Mouse (Mus musculus) C2C12 (cell line): ENCODE data around the gene Olfr319. TPM values are rescaled to one million over a fixed set of nuclear protein-coding genes. Genes with fewer than 3 reads are reported as not detected.
"Not testable (repeated sequence)": the region's sequence is repeated elsewhere in the genome, so short reads cannot be mapped to it uniquely, and the experiment has no call there.

ENCODE experiments used
- H3K27me3 ChIP-seq: one replicate; pipeline ENCODE4 v1.6.1; 2011; ENCODE audit not compliant: control insufficient read depth, insufficient read depth, insufficient read length
- H3K36me3 ChIP-seq: one replicate; pipeline ENCODE4 v1.6.1; 2011; ENCODE audit not compliant: control insufficient read depth, insufficient read depth
- H3K4me3 ChIP-seq: one replicate; pipeline ENCODE4 v1.5.1; 2011; ENCODE audit warnings: mild to moderate bottlenecking, control low read depth; ENCODE audit not compliant: poor library complexity, insufficient read depth, severe bottlenecking
- H3K79me2 ChIP-seq: one replicate; pipeline ENCODE4 v1.6.1; 2011; ENCODE audit not compliant: control insufficient read depth, insufficient read depth
- H3K79me3 ChIP-seq: one replicate; pipeline ENCODE4 v1.6.1; 2011; ENCODE audit warnings: low read depth, control low read depth
- H3ac ChIP-seq: one replicate; pipeline ENCODE3; 2011; ENCODE audit warnings: low read depth; ENCODE audit not compliant: control insufficient read depth, insufficient read length
- CEBPB ChIP-seq: IDR thresholded peaks from one replicate; pipeline ENCODE4 v1.6.1; 2011; ENCODE audit warnings: low read depth, mild to moderate bottlenecking, control low read depth, moderate library complexity
- CTCF ChIP-seq: IDR thresholded peaks from one replicate; pipeline ENCODE4 v1.5.1; 2011; ENCODE audit not compliant: control insufficient read depth, insufficient read depth, insufficient read length
- FOSL1 ChIP-seq: IDR thresholded peaks from one replicate; pipeline ENCODE4 v1.8.0; 2011; ENCODE audit warnings: mild to moderate bottlenecking, low read length; ENCODE audit not compliant: poor library complexity, insufficient read depth, severe bottlenecking
- MAX ChIP-seq: IDR thresholded peaks from one replicate; pipeline ENCODE4 v1.6.1; 2011; ENCODE audit warnings: mild to moderate bottlenecking, control low read depth
- MYOD1 ChIP-seq: IDR thresholded peaks from one replicate; pipeline ENCODE4 v1.6.1; 2011; ENCODE audit warnings: low read depth; ENCODE audit not compliant: control insufficient read depth, insufficient read length
- MYOG ChIP-seq: IDR thresholded peaks from one replicate; pipeline ENCODE4 v1.6.1; 2011; ENCODE audit not compliant: control insufficient read depth, insufficient read length; ENCODE audit errors: extremely low read depth
- USF1 ChIP-seq: IDR thresholded peaks from one replicate; pipeline ENCODE4 v1.6.1; 2011; ENCODE audit warnings: low read depth, mild to moderate bottlenecking, control low read depth, moderate library complexity
- polyA plus RNA-seq: library from polyadenylated mRNA; unstranded; fragments of >200 nt; fragmentation: generic; extraction: Trizol; gene quantifications from one replicate; pipeline ENCODE4 v1.2.1, GENCODE M21; 2012; ENCODE audit warnings: missing spikeins

Olfr319 gene
- polyA plus RNA-seq, 1 experiment: not detected

- no peaks in the 10 kb centered on the region for H3K36me3 ChIP-seq
- no peak for TF ChIP-seq CEBPB
- TF ChIP-seq MYOG: no peak
- no peak for TF ChIP-seq USF1
- TF ChIP-seq MAX: no peak
- TF ChIP-seq MYOD1: no peak
- TF ChIP-seq CTCF: no peak
- no peak for TF ChIP-seq FOSL1
- no peaks in the 10 kb centered on the region for H3K27me3 ChIP-seq
- H3K79me3 ChIP-seq: no peaks in the 10 kb centered on the region
- no peaks in the 10 kb centered on the region for H3K79me2 ChIP-seq
- H3ac ChIP-seq: no peak overlapping the region
- no peak overlapping the region for H3K4me3 ChIP-seq
Observed at GRCm38 (mm10) chr11:58709086-58709485, 10.1 kb downstream of the Olfr319 start.

GRCm38 (mm10) chr11:58717723-58718122, 18.8 kb downstream of the Olfr319 start:
- H3K79me2 ChIP-seq, H3K4me3 ChIP-seq, H3ac ChIP-seq, H3K36me3 ChIP-seq, H3K27me3 ChIP-seq, H3K79me3 ChIP-seq: not testable (repeated sequence)

DNA sequence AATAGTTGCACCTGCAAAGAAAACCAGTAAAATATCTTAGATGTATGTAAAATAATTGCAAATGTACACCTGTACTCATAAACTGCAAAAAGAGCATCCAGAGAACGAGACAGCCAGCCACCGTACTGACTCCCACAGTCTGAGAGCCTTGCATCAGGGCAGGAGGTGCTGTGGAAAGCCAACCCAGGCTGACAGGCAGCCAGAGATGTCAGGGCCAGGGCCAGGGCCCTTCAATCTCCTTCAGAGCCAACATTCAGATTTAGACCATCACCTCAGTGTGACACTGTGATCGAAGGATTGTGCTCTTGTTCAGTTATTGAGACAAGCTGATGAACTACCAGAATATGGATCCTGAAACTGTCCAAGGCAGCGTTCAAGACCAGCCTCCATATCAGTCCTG, 20.7 kb downstream of the Olfr319 start:
- no peaks in the 10 kb centered on the region for H3K36me3 ChIP-seq

GRCm38 (mm10) chr11:58723914-58724313, 25.0 kb downstream of the Olfr319 start, which contains the start of gene Olfr318:
TSS of gene Olfr318 (minus strand) at chr11:58724014.
- Histone ChIP-seq H3ac (no peak within 1 kb of the TSS), H3K79me3 (no peaks in the 10 kb centered on the region), H3K36me3 (no peaks in the 10 kb centered on the region), H3K4me3 (no peak within 1 kb of the TSS), H3K79me2 (no peaks in the 10 kb centered on the region), H3K27me3 (no peaks in the 10 kb centered on the region)
- no peak for TF ChIP-seq CEBPB
- TF ChIP-seq MYOG: no peak
- TF ChIP-seq FOSL1: no peak
- TF ChIP-seq CTCF: no peak
- no peak for TF ChIP-seq MYOD1
- no peak for TF ChIP-seq MAX
- TF ChIP-seq USF1: no peak

More for the DNA sequence above, 20.7 kb downstream of the Olfr319 start:
- Histone ChIP-seq H3K27me3 (no peaks in the 10 kb centered on the region), H3K79me2 (no peaks in the 10 kb centered on the region), H3K4me3 (no peak overlapping the region), H3ac (no peak overlapping the region), H3K79me3 (no peaks in the 10 kb centered on the region)
- no peak for TF ChIP-seq USF1
- no peak for TF ChIP-seq MAX
- TF ChIP-seq MYOD1: no peak
- TF ChIP-seq CEBPB: no peak
- no peak for TF ChIP-seq CTCF
- no peak for TF ChIP-seq MYOG
- no peak for TF ChIP-seq FOSL1

- not testable (repeated sequence) for H3K79me3 ChIP-seq, H3K4me3 ChIP-seq, H3K27me3 ChIP-seq, H3K79me2 ChIP-seq, H3ac ChIP-seq, H3K36me3 ChIP-seq
Observed at GRCm38 (mm10) chr11:58727896-58728650, 29.1 kb downstream of the Olfr319 start.

GRCm38 (mm10) chr11:58733372-58733771, 34.4 kb downstream of the Olfr319 start:
- Histone ChIP-seq H3K36me3 (no peaks in the 10 kb centered on the region), H3K4me3 (no peak overlapping the region), H3ac (no peak overlapping the region), H3K27me3 (peaks cover 8% of the 10 kb centered on the region), H3K79me2 (no peaks in the 10 kb centered on the region), H3K79me3 (no peaks in the 10 kb centered on the region)
- no peak for TF ChIP-seq USF1
- TF ChIP-seq MAX: no peak
- TF ChIP-seq CEBPB: no peak
- no peak for TF ChIP-seq FOSL1
- no peak for TF ChIP-seq MYOG
- TF ChIP-seq MYOD1: no peak
- TF ChIP-seq CTCF: no peak
